Mouse (Mus musculus): ENCODE data around the gene Gm14851.
"Not testable (repeated sequence)": the region's sequence is repeated elsewhere in the genome, so short reads cannot be mapped to it uniquely, and the experiment has no call there.

Gene Gm14851

DNA sequence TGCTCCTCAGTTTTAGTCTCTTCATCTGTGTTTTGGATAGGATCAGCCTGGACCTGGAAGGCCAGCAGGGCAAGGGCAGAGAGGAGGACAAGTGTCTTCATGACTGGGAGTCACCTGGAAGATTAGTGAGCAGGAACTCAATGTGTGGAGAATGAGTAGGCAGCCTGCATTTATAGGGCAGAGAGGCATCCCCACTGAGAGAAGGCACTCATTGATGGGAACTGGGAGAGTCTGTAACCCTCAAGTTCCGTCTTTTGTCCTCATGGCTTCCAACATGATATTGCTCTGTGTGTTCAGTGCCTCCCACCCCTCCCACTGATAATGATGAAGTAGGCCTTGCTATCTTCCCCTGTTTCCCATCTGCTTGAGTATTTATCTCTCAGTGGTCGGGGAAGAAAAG lies at the start of gene Gm14851:
TSS of gene Gm14851 (minus strand) at position 101 of the 400 bp plus-strand sequence.
- DNase-seq (ENCODE audit: low read depth, low spot score) = not testable (repeated sequence)

DNA sequence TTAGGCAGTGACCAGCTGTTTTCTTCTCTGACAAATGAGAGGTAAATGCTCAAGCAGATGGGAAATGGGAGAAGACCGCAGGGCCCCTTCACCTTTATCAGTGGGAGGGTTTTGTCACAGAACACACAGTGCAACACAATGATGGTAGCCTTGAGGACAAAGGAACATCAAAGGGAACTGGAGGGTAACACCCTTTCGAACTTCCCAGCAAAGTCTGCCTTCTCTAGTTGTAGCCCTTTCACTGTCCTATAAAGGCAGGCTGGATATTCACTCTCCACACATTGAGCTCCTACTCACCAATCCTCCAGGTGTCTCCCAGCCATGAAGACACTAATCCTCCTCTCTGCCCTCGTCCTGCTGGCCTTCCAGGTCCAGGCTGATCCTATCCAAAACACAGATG lies 38.5 kb upstream of the Gm14851 start, which contains the start of gene Defa30:
TSS of gene Defa30 (plus strand) at position 301 of the 400 bp plus-strand sequence.
- DNase-seq (ENCODE audit: low read depth, low spot score) = not testable (repeated sequence)

DNA sequence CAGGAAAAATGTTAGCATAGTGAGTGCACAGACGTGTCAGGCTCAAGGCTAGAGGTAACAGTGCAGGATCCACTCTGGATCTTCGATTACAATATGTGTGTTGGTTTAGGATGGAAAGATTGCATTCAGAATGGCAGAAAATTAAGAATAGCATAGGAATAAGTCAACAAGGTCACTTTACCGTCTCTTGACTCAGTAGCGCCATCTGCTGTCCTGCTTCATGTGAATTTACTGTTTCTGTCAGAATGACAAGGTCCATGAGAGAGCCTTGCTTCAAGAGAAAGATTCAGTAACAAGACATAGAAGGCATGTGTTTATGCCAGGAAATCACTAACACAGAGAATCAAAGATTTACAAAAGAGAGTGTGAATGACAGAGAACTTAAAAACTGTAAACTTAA lies 2.7 kb downstream of the Gm14851 start:
- no peak for DNase-seq (ENCODE audit: low read depth, low spot score)

DNA sequence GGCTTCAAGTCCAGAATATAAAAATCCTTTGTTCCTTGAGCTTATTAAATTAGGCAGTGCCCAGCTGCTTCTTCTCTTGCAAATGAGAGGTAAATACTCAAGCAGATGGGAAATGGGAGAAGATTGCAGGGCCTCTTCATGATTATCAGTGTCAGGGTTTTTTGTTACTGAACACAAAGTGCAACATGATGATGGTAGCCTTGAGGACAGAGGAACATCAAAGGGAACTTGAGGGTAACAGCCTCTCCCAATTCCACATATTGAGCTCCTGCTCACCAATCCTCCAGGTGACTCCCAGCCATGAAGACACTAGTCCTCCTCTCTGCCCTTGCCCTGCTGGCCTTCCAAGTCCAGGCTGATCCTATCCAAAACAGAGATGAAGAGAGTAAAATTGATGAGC lies 11.7 kb downstream of the Gm14851 start, which contains the start of gene Defa25:
TSS of gene Defa25 (plus strand) at position 301 of the 400 bp plus-strand sequence.
- DNase-seq (ENCODE audit: low read depth, low spot score) = not testable (repeated sequence)

DNA sequence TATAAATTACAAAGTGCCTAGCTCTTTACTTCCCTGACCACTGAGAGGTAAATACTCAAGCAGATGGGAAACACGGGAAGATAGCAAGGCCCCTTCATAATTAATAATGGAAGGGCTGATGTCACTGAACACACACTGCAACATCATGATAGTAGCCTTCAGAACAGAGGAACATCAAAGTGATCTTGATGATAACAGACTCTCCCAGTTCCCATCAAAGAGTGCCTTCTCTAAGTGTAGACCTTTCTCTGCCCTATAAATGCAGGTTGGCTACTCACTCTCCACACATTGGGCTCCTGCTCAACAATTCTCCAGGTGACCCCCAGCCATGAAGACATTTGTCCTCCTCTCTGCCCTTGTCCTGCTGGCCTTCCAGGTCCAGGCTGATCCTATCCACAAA lies 31.1 kb downstream of the Gm14851 start, which contains the start of gene Defa35:
TSS of gene Defa35 (plus strand) at position 301 of the 400 bp plus-strand sequence.
- not testable (repeated sequence) for DNase-seq (ENCODE audit: low read depth, low spot score)

DNA sequence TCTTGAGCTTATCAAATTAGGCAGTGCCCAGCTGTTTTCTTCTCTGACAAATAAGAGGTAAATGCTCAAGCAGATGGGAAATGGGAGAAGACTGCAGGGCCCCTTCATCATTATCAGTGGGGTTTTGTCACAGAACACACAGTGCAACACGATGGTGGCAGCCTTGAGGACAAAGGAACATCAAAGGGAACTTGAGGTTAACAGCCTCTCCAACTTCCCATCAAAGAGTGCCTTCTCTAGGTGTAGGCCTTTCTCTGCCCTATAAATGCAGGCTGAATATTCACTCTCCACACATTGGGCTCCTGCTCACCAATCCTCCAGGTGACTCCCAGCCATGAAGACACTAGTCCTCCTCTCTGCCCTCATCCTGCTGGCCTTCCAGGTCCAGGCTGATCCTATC lies 41.1 kb downstream of the Gm14851 start, which contains the start of gene Defa23:
TSS of gene Defa23 (plus strand) at position 301 of the 400 bp plus-strand sequence.
- not testable (repeated sequence) for DNase-seq (ENCODE audit: low read depth, low spot score)
